Comparison of ENCODE assay signal across 8 mouse cellular contexts in genomic region chr13:34462808-34463511, GRCm38 (mm10).
DNase-seq lines count a peak whose midpoint lies in the region; ATAC-seq and TF ChIP-seq lines count a peak whose summit lies in the region.

No protein-coding gene starts in this region.

- no peak overlapping the region for H3K27ac ChIP-seq in embryonic facial prominence, embryonic 15.5 days (replicated peaks)
- H3K27ac ChIP-seq in kidney, adult 2 months (ENCODE audit: insufficient read depth, low read depth, low read length): peak overlapping the region; percentile 91
- H3K27ac ChIP-seq in midbrain, embryonic 15.5 days: 0 out of 2 replicates have a peak overlapping the region, but pooled peaks have one; percentile 24

- no peaks in the 10 kb centered on the region for H3K9me3 ChIP-seq in embryonic facial prominence, embryonic 15.5 days (replicated peaks)
- no peaks in the 10 kb centered on the region for H3K9me3 ChIP-seq in midbrain, embryonic 15.5 days

- H3K36me3 ChIP-seq in embryonic facial prominence, embryonic 15.5 days: no peaks in the 10 kb centered on the region
- no peaks in the 10 kb centered on the region for H3K36me3 ChIP-seq in kidney, adult 2 months (ENCODE audit: control insufficient read depth, insufficient read depth, low read length)
- H3K36me3 ChIP-seq in midbrain, embryonic 15.5 days (replicated peaks): no peaks in the 10 kb centered on the region

- intact Hi-C loops in left cerebral cortex, postnatal 14 days (cut with DNase I): no loop called here

- 15% methylated on average over 2 of the region's 2 CpGs for WGBS in embryonic facial prominence, embryonic 15.5 days
- 33% methylated on average over 2 of the region's 2 CpGs for WGBS in kidney, adult 2 months
- WGBS in midbrain, embryonic 15.5 days: 45% methylated on average over 2 of the region's 2 CpGs

- TF ChIP-seq CTCF in kidney, adult 2 months (conservative IDR thresholded peaks at IDR 0.05; ENCODE audit: insufficient read depth, insufficient read length, low read depth, low read length): no peak

- H3K4me1 ChIP-seq in embryonic facial prominence, embryonic 15.5 days: peaks cover 11% of the 10 kb centered on the region
- H3K4me1 ChIP-seq in kidney, adult 2 months (ENCODE audit: control insufficient read depth, insufficient read depth, low read length): peaks cover 20% of the 10 kb centered on the region
- H3K4me1 ChIP-seq in midbrain, embryonic 15.5 days: peaks cover 10% of the 10 kb centered on the region; the same call in 1 of the 2 replicates

- H3K27me3 ChIP-seq in embryonic facial prominence, embryonic 15.5 days: no peaks in the 10 kb centered on the region
- no peaks in the 10 kb centered on the region for H3K27me3 ChIP-seq in kidney, adult 2 months (replicated peaks; ENCODE audit: control insufficient read depth, insufficient read depth, low read length)
- H3K27me3 ChIP-seq in midbrain, embryonic 15.5 days (replicated peaks): no peaks in the 10 kb centered on the region

- no peak overlapping the region for H3K4me2 ChIP-seq in embryonic facial prominence, embryonic 15.5 days (replicated peaks)
- H3K4me2 ChIP-seq in midbrain, embryonic 15.5 days: no peak overlapping the region

- TF ChIP-seq POLR2A in kidney, adult 2 months (IDR thresholded peaks at IDR 0.05; ENCODE audit: low read depth, low read length): no peak

- no peak overlapping the region for H3K9ac ChIP-seq in embryonic facial prominence, embryonic 15.5 days
- H3K9ac ChIP-seq in midbrain, embryonic 15.5 days: no peak overlapping the region

- H3K4me3 ChIP-seq in embryonic facial prominence, embryonic 15.5 days (replicated peaks): no peak overlapping the region
- H3K4me3 ChIP-seq in kidney, adult 2 months (ENCODE audit: insufficient read depth, low read depth, low read length): no peak overlapping the region
- no peak overlapping the region for H3K4me3 ChIP-seq in midbrain, embryonic 15.5 days

- peak; percentile 4 to 25 for DNase-seq in left cerebral cortex, postnatal 14 days (ENCODE audit: low spot score in 2 of 2)
- no peak for DNase-seq in left cerebral cortex, adult 18-20 months (ENCODE audit: low spot score in 2 of 2)
- DNase-seq in kidney, adult 2 months: peak; percentile 90
- DNase-seq in adrenal gland, postnatal 14 days: no peak
- no peak for DNase-seq in right cerebral cortex, postnatal 14 days
- no peak for DNase-seq in right cerebral cortex, postnatal 36 days (ENCODE audit: low spot score in 2 of 2)

- peak; percentile 47; the same call in 1 of the 2 replicates for ATAC-seq in embryonic facial prominence, embryonic 15.5 days (ENCODE audit: insufficient number of reproducible peaks, low FRiP score, low TSS enrichment, low read depth)
- ATAC-seq in midbrain, embryonic 15.5 days (replicated peaks): peak; percentile 60; the same call in 1 of the 2 replicates

Comparison
In these comparisons a context has a peak if more than half of its experiments do, and no peak if none do; other contexts are left out.
1. DNase-seq: peak in left cerebral cortex, postnatal 14 days (2 of 2) and kidney, adult 2 months (single experiment); none in left cerebral cortex, adult 18-20 months (0 of 2), adrenal gland, postnatal 14 days (single experiment), right cerebral cortex, postnatal 14 days (single experiment) and right cerebral cortex, postnatal 36 days (0 of 2).